Mouse (Mus musculus) testis, adult 2 months (tissue): ENCODE results near the gene Lamp2. TPM values are rescaled to one million over a fixed set of nuclear protein-coding genes. Genes with fewer than 3 reads are reported as not detected.

ENCODE experiments used
- H3K27ac ChIP-seq: fragments of 200-500 bp; 2 replicates; pipeline ENCODE4 v1.5.1; 2012; ENCODE audit warnings: low read depth, low read length; ENCODE audit not compliant: control insufficient read depth, insufficient read depth
- H3K27me3 ChIP-seq: fragments of 200-500 bp; 2 replicates; pipeline ENCODE4 v1.6.1; 2012; ENCODE audit warnings: mild to moderate bottlenecking, low read length, moderate library complexity; ENCODE audit not compliant: control insufficient read depth, insufficient read depth
- H3K36me3 ChIP-seq: fragments of 200-500 bp; 2 replicates; pipeline ENCODE4 v1.6.1; 2012; ENCODE audit warnings: mild to moderate bottlenecking, low read length; ENCODE audit not compliant: control insufficient read depth, insufficient read depth
- H3K4me1 ChIP-seq: fragments of 200-500 bp; 2 replicates; pipeline ENCODE4 v1.6.1; 2012; ENCODE audit warnings: low read length; ENCODE audit not compliant: control insufficient read depth, insufficient read depth
- H3K4me3 ChIP-seq: fragments of 200-500 bp; 2 replicates; pipeline ENCODE4 v1.5.1; 2012; ENCODE audit warnings: low read depth, mild to moderate bottlenecking, low read length, moderate library complexity, mixed read lengths; ENCODE audit not compliant: control insufficient read depth
- CTCF ChIP-seq: fragments of 200-500 bp; IDR thresholded peaks from 2 replicates; pipeline ENCODE4 v1.5.1; 2012; ENCODE audit warnings: low read depth, mild to moderate bottlenecking, inconsistent platforms, low read length, moderate library complexity; ENCODE audit not compliant: control insufficient read depth, insufficient read depth, insufficient replicate concordance
- POLR2A ChIP-seq: fragments of 200-500 bp; IDR thresholded peaks from 2 replicates; pipeline ENCODE4 v1.6.1; 2012; ENCODE audit warnings: low read depth, mild to moderate bottlenecking, inconsistent platforms, low read length, moderate library complexity; ENCODE audit not compliant: control insufficient read depth
- polyA plus RNA-seq: library from polyadenylated mRNA; depleted of rRNA; stranded (reverse); fragments of >200 nt; gene quantifications from 2 replicates; pipeline ENCODE4 v1.2.3, GENCODE M21; 2012

Gene Lamp2
- polyA plus RNA-seq, 1 experiment, result 45.7 TPM

GRCm38 (mm10) chrX:38453924-38454323 lies 2.3 kb downstream of the Lamp2 start:
- Histone ChIP-seq H3K4me3 (no peak overlapping the region), H3K36me3 (no peaks in the 10 kb centered on the region), H3K4me1 (no peaks in the 10 kb centered on the region; the same call in 1 of the 2 replicates), H3K27me3 (no peaks in the 10 kb centered on the region), H3K27ac (no peak overlapping the region)
- TF ChIP-seq CTCF (no peak), POLR2A (no peak)

GRCm38 (mm10) chrX:38450476-38450875 lies 5.8 kb downstream of the Lamp2 start:
- H3K27ac ChIP-seq, result no peak overlapping the region
- no peak for TF ChIP-seq CTCF
- TF ChIP-seq POLR2A, result no peak
- no peaks in the 10 kb centered on the region for H3K36me3 ChIP-seq
- no peak overlapping the region for H3K4me3 ChIP-seq
- no peaks in the 10 kb centered on the region for H3K27me3 ChIP-seq
- no peaks in the 10 kb centered on the region; the same call in 1 of the 2 replicates for H3K4me1 ChIP-seq

GRCm38 (mm10) chrX:38445705-38446104 lies 10.5 kb downstream of the Lamp2 start:
- Histone ChIP-seq H3K4me3 (no peak overlapping the region), H3K27me3 (no peaks in the 10 kb centered on the region), H3K36me3 (no peaks in the 10 kb centered on the region), H3K4me1 (no peaks in the 10 kb centered on the region), H3K27ac (no peak overlapping the region)
- TF ChIP-seq CTCF (no peak), POLR2A (no peak)

GRCm38 (mm10) chrX:38442425-38442824 lies 13.8 kb downstream of the Lamp2 start:
- Histone ChIP-seq H3K4me3 (no peak overlapping the region), H3K4me1 (no peaks in the 10 kb centered on the region), H3K36me3 (no peaks in the 10 kb centered on the region), H3K27ac (no peak overlapping the region), H3K27me3 (no peaks in the 10 kb centered on the region)
- no peak for TF ChIP-seq POLR2A
- TF ChIP-seq CTCF, result no peak

- no peak overlapping the region for H3K4me3 ChIP-seq
- H3K4me1 ChIP-seq, result no peaks in the 10 kb centered on the region
- H3K36me3 ChIP-seq, result no peaks in the 10 kb centered on the region
- H3K27ac ChIP-seq, result no peak overlapping the region
- no peaks in the 10 kb centered on the region for H3K27me3 ChIP-seq
- TF ChIP-seq POLR2A, result no peak
- no peak for TF ChIP-seq CTCF
Measured at GRCm38 (mm10) chrX:38439629-38440028, 16.6 kb downstream of the Lamp2 start.

GRCm38 (mm10) chrX:38438147-38438791 lies 18.0 kb downstream of the Lamp2 start:
- no peak overlapping the region for H3K27ac ChIP-seq
- TF ChIP-seq POLR2A (no peak), CTCF (peak; percentile 57; the same call in 1 of the 2 replicates)
- H3K4me3 ChIP-seq, result no peak overlapping the region
- no peaks in the 10 kb centered on the region for H3K36me3 ChIP-seq
- no peaks in the 10 kb centered on the region for H3K4me1 ChIP-seq
- no peaks in the 10 kb centered on the region for H3K27me3 ChIP-seq

- no peaks in the 10 kb centered on the region for H3K27me3 ChIP-seq
- no peak overlapping the region for H3K4me3 ChIP-seq
- H3K36me3 ChIP-seq, result no peaks in the 10 kb centered on the region
- H3K4me1 ChIP-seq, result no peaks in the 10 kb centered on the region
- no peak overlapping the region for H3K27ac ChIP-seq
- TF ChIP-seq CTCF, result no peak
- TF ChIP-seq POLR2A, result no peak
Measured at GRCm38 (mm10) chrX:38429455-38429854, 26.8 kb downstream of the Lamp2 start.
